Mouse (Mus musculus) bone marrow, adult 2 months (tissue): ENCODE results near the gene Hbb-y. TPM values are rescaled to one million over a fixed set of nuclear protein-coding genes. Genes with fewer than 3 reads are reported as not detected.
"Not testable (repeated sequence)": the region's sequence is repeated elsewhere in the genome, so short reads cannot be mapped to it uniquely, and the experiment has no call there.

Experiments
- H3K27ac ChIP-seq: fragments of 200-500 bp; 2 replicates; pipeline ENCODE4 v1.5.1; 2012; ENCODE audit warnings: low read depth, mild to moderate bottlenecking, control low read depth, inconsistent platforms, low read length; ENCODE audit not compliant: control insufficient read depth, poor library complexity, insufficient read depth
- H3K4me1 ChIP-seq: fragments of 200-500 bp; 2 replicates; pipeline ENCODE4 v1.6.1; 2011; ENCODE audit warnings: low read length; ENCODE audit not compliant: control insufficient read depth, insufficient read depth
- H3K4me3 ChIP-seq: fragments of 200-500 bp; replicated peaks from 2 replicates; pipeline ENCODE3; 2011; ENCODE audit warnings: mild to moderate bottlenecking, low read depth, low read length, control low read depth; ENCODE audit not compliant: control insufficient read depth
- CTCF ChIP-seq: fragments of 200-500 bp; IDR thresholded peaks from 2 replicates; pipeline ENCODE4 v1.5.1; 2011; ENCODE audit warnings: low read length, control low read depth; ENCODE audit not compliant: control insufficient read depth, insufficient read depth
- POLR2A ChIP-seq: fragments of 200-500 bp; IDR thresholded peaks from 2 replicates; pipeline ENCODE4 v1.6.1; 2011; ENCODE audit warnings: low read depth, mild to moderate bottlenecking, control low read depth, low read length, borderline replicate concordance; ENCODE audit not compliant: control insufficient read depth
- WGBS: fragments of 180-500 bp; shearing (Covaris S2); methylation state at CpG from one replicate; pipeline ENCODE4 v1.1.7; 2018; 5-methylcytosine and 5-hydroxymethylcytosine counted together
- polyA plus RNA-seq: library from polyadenylated mRNA; stranded (reverse); fragments of >200 nt; gene quantifications from 2 replicates; pipeline ENCODE4 v1.2.4, GENCODE M21; 2011; ENCODE audit warnings: low replicate concordance; ENCODE audit not compliant: missing spikeins, insufficient read depth, insufficient read length

Gene Hbb-y
- polyA plus RNA-seq, 1 experiment: not detected

GRCm38 (mm10) chr7:103860855-103861254, 7.8 kb upstream of the Hbb-y start:
- Histone ChIP-seq H3K27ac (no peak overlapping the region; the same call in 1 of the 2 replicates), H3K4me3 (no peak overlapping the region), H3K4me1 (no peaks in the 10 kb centered on the region)
- WGBS: 23% methylated on average over 1 of the region's 1 CpGs
- peak; percentile 23; the same call in 1 of the 2 replicates for TF ChIP-seq CTCF
- no peak for TF ChIP-seq POLR2A

- no peaks in the 10 kb centered on the region for H3K4me1 ChIP-seq
- TF ChIP-seq POLR2A: no peak
- TF ChIP-seq CTCF: no peak
- H3K27ac ChIP-seq: no peak overlapping the region
- no peak overlapping the region for H3K4me3 ChIP-seq
- 31% methylated on average over 2 of the region's 2 CpGs for WGBS
Measured at GRCm38 (mm10) chr7:103859076-103859475, 6.1 kb upstream of the Hbb-y start.

GRCm38 (mm10) chr7:103854669-103855068, 1.7 kb upstream of the Hbb-y start:
- 56% methylated on average over 1 of the region's 1 CpGs for WGBS
- H3K4me1 ChIP-seq: no peaks in the 10 kb centered on the region
- no peak overlapping the region for H3K4me3 ChIP-seq
- TF ChIP-seq POLR2A (no peak), CTCF (no peak)
- H3K27ac ChIP-seq: no peak overlapping the region

GRCm38 (mm10) chr7:103844525-103845325, 8.3 kb downstream of the Hbb-y start:
- Histone ChIP-seq H3K27ac (no peak overlapping the region), H3K4me1 (peaks cover 1% of the 10 kb centered on the region; the same call in 1 of the 2 replicates), H3K4me3 (no peak overlapping the region)
- no peak for TF ChIP-seq CTCF
- TF ChIP-seq POLR2A: no peak
- 50% methylated on average over 1 of the region's 2 CpGs for WGBS

GRCm38 (mm10) chr7:103843034-103843433, 10.0 kb downstream of the Hbb-y start, which contains the start of gene Hbb-bh1:
TSS of gene Hbb-bh1 (minus strand) at chr7:103843164.
- no peak within 1 kb of the TSS for H3K27ac ChIP-seq
- TF ChIP-seq POLR2A (no peak), CTCF (no peak)
- H3K4me3 ChIP-seq: no peak within 1 kb of the TSS
- WGBS: 84% methylated on average over 2 of the region's 2 CpGs
- peaks cover 1% of the 10 kb centered on the region; the same call in 1 of the 2 replicates for H3K4me1 ChIP-seq

GRCm38 (mm10) chr7:103840268-103840667, 12.7 kb downstream of the Hbb-y start, which contains the start of gene Hbb-bh2:
TSS of gene Hbb-bh2 (minus strand) at chr7:103840520.
- no peak within 1 kb of the TSS for H3K4me3 ChIP-seq
- TF ChIP-seq CTCF: no peak
- TF ChIP-seq POLR2A: no peak
- no peak within 1 kb of the TSS for H3K27ac ChIP-seq
- WGBS: 80% methylated on average over 3 of the region's 3 CpGs
- peaks cover 1% of the 10 kb centered on the region; the same call in 1 of the 2 replicates for H3K4me1 ChIP-seq

GRCm38 (mm10) chr7:103827808-103828207, 25.2 kb downstream of the Hbb-y start, which contains the start of gene Hbb-bs:
TSS of gene Hbb-bs (minus strand) at chr7:103828096.
- 61% methylated on average over 4 of the region's 4 CpGs for WGBS
- Histone ChIP-seq H3K4me1 (no peaks in the 10 kb centered on the region; the same call in none of the 2 replicates), H3K27ac (peak within 1 kb of the TSS; percentile 95), H3K4me3 (peak within 1 kb of the TSS; percentile 58)
- peak; percentile 56; the same call in 1 of the 2 replicates for TF ChIP-seq POLR2A
- no peak for TF ChIP-seq CTCF

GRCm38 (mm10) chr7:103827139-103827538, 25.9 kb downstream of the Hbb-y start:
- H3K4me1 ChIP-seq, H3K4me3 ChIP-seq, H3K27ac ChIP-seq: not testable (repeated sequence)
- no CpG with 5 or more reads among the region's 2 CpGs for WGBS
